29 mouse cellular contexts compared by ENCODE assay signal in genomic region chr11:116746822-116747221, GRCm38 (mm10). TPM values are rescaled to one million over a fixed set of nuclear protein-coding genes. Genes with fewer than 3 reads are reported as not detected.
"Had no signal": no experiment of that assay in that cellular context is flagged by ENCODE, and none has a peak within 500 bp of the region (broad histone marks: within the 10 kb centered on the region; RNA-seq: fewer than 3 reads in every experiment).

No protein-coding gene starts in this region.

RNA-seq across cellular contexts. Expression of gene St6galnac1, which starts 28.5 kb away (rescaled TPM):
- polyA plus RNA-seq: limb, embryonic 10.5 days; limb, embryonic 11.5 days; limb, embryonic 12.5 days; limb, embryonic 13.5 days; limb, embryonic 14.5 days; limb, embryonic 15.5 days; liver, adult 2 months; liver, embryonic 11.5 days; liver, embryonic 12.5 days; liver, embryonic 13.5 days; liver, embryonic 14.5 days; liver, embryonic 15.5 days; liver, embryonic 16.5 days; liver, postnatal 0 days; lung, embryonic 14.5 days; lung, embryonic 15.5 days; lung, embryonic 16.5 days; lung, postnatal 0 days; macrophage; midbrain, embryonic 10.5 days; midbrain, embryonic 11.5 days; midbrain, embryonic 12.5 days; midbrain, embryonic 13.5 days; midbrain, embryonic 14.5 days; midbrain, embryonic 15.5 days; midbrain, embryonic 16.5 days; midbrain, postnatal 0 days; myocyte; neural tube, embryonic 11.5 days had no signal
